Mouse (Mus musculus) spleen, adult 2 months (tissue): ENCODE measurements around the gene Unc50.

Experiments
- CTCF ChIP-seq: fragments of 200-500 bp; IDR thresholded peaks from 2 replicates; pipeline ENCODE4 v1.5.1; 2011; ENCODE audit warnings: mild to moderate bottlenecking, inconsistent platforms; ENCODE audit not compliant: insufficient read depth, insufficient read length, insufficient replicate concordance; ENCODE audit errors: extremely low read depth
- POLR2A ChIP-seq: fragments of 200-500 bp; IDR thresholded peaks from 2 replicates; pipeline ENCODE4 v1.6.1; 2011; ENCODE audit warnings: low read depth, low read length, inconsistent platforms

DNA sequence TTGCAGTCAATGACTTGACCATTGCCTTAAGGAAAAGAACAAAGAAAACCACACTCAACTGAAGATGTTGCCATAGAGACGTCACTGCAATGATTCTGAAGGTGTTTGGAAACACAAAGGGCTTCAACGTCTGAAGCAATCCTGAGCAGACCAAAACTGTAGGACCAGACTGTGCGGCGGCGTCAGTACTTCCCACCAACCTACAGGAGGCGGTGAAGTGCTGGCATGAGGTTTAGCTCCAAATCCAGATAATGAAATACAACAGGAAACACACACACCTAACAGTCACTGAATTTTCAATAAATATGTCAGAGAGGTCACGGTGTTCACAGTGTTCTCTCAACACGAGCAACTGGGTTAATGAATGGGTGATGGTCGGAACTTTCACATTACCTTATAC, 49.1 kb downstream of the Unc50 start:
- TF ChIP-seq CTCF, result peak; percentile 50; the same call in 1 of the 2 replicates
- TF ChIP-seq POLR2A, result no peak
